Mouse (Mus musculus): ENCODE data around the gene Mia.

The Mia gene

DNA sequence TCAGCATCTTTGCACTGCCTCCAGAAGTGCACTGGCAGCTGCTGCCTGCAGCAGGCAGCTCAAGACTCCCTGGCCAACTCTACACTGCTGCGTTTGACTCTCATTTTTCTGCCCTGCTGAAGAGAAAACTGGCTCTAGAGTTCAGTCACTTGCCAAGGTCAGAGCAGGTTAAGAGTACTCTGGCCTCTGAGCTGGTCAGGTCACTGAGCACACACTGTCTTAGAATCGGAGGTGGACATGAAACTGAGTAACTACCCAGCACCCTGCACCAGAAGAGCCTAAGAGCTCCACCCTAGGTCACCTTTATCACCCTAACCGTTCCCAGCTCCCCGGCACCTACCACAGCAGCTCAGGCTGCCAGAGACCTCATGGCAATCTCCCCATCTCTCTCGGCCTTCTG lies 5.0 kb upstream of the Mia start:
- no peak for DNase-seq (ENCODE audit: low read depth, low spot score)

DNA sequence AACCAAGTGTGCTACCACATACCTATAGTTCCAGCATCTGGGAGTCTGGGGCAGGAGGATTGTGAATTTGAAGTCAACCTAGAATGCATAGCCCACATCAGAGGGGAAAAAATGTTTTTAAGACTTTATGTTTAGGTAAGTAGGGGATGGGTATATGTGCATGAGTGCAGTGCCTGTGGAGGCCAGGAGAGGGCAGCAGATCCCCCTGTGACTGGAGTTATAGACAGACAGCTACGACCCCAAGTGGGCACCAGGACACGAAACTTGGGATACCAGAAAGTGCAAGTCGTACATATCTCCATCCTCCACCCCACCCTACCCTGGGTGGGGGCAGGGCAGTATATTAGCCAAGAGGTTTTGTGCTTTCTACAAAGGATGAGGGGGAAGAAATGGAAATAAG lies 4.0 kb upstream of the Mia start:
- peak; percentile 89 for DNase-seq (ENCODE audit: low read depth, low spot score)

GRCm38 (mm10) chr7:27182498-27182897 lies 1.5 kb upstream of the Mia start:
- no peak for DNase-seq (ENCODE audit: low read depth, low spot score)

DNA sequence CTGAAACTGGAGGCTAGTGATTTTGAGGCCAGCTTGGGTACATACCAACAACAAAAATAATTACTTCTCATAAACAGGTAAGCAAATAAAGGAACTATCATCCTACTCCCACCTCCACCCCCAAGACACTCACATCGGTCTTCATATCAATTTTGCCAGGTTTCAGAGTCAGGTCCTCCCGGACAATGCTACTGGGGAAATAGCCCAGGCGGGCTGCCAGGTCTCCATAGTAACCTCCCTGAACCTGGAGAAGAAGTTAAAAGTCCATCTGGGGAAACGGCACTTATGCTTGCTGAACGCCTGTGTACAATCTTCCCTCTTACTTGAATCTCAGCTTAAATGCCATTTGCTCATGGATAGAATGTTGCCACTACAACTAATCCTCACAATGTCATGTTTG lies 921 bp downstream of the Mia start:
- no peak for DNase-seq (ENCODE audit: low read depth, low spot score)

GRCm38 (mm10) chr7:27179217-27179918 lies 1.6 kb downstream of the Mia start:
- peak; percentile 51 for DNase-seq (ENCODE audit: low read depth, low spot score)

- DNase-seq (ENCODE audit: low read depth, low spot score) = peak; percentile 100
Measured at GRCm38 (mm10) chr7:27178324-27179216, 2.4 kb downstream of the Mia start, which contains the start of gene Rab4b. TSS of gene Rab4b (minus strand) at chr7:27178896.

DNA sequence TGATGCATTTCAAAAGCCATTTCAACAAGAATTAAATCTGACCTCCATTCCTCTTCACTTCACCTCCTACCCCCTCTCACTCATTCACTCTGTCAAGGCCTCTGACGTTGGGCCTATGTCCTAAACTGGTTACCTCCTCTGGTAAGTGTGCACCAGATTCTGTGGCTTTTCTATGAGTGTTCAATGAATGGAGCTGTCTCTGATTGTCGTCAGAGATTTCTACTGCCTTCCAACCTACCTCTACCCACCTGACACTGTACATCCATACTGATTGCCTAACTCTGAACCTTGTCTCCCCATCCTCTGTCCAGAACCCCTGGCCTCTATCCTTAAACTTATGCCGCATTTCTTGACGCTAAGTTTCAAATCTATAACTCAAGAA lies 3.0 kb downstream of the Mia start:
- DNase-seq (ENCODE audit: low read depth, low spot score) = no peak

GRCm38 (mm10) chr7:27174896-27175295 lies 6.1 kb downstream of the Mia start:
- no peak for DNase-seq (ENCODE audit: low read depth, low spot score)

DNA sequence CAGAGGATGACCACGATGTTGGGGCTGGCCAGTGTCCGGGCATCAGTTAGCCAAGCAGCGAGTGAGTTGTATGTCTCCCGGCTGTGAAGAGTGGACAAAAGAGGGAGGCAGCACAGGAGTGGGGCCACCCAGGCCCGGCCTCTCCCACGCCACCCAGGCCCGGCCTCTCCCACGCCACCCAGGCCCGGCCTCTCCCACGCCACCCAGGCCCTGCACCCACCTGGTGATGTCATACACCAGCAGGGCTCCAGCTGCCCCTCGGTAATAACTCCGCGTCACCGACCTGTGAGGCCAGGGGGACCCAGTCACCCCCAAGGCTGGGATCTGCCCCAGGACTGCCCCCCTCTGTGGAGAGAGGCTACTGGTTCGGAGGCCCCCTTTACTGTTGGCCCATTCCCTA lies 6.5 kb downstream of the Mia start:
- DNase-seq (ENCODE audit: low read depth, low spot score) = no peak

GRCm38 (mm10) chr7:27170981-27171380 lies 10.0 kb downstream of the Mia start:
- no peak for DNase-seq (ENCODE audit: low read depth, low spot score)

- no peak for DNase-seq (ENCODE audit: low read depth, low spot score)
Measured at GRCm38 (mm10) chr7:27168371-27168770, 12.6 kb downstream of the Mia start.

DNA sequence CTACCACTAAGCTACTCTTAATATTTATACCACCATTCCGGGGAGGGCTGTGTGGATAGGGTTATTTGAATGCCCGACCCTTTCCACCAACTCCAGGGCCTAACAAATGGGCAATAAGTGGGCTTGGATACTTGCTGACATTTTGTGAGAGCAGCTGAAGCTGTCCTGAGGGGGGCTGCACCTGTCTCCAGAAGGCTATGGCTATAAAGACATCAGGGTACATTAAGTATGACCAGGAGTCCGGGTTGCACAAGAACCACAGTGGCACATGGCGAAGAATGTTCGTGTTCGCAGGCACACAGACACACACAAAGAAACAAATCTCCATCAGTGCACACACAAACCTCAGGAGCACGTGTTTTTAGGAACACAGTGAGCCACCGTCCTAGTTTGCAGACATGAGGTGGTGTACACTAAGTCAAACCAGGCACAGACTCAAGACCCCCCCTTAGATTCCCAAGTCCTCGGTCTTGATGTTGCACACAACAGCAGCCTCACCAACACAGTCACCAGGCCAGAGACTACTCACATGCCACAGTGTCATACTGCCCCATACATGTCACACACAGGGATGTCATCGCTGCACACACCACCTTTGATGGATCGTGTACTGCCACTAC lies 13.4 kb downstream of the Mia start:
- DNase-seq (ENCODE audit: low read depth, low spot score) = no peak

GRCm38 (mm10) chr7:27166614-27167474 lies 14.1 kb downstream of the Mia start, which contains the start of gene Egln2:
TSS of gene Egln2 (minus strand) at chr7:27166802.
- DNase-seq (ENCODE audit: low read depth, low spot score) = peak; percentile 95

GRCm38 (mm10) chr7:27166229-27166613 lies 14.7 kb downstream of the Mia start:
- peak; percentile 84 for DNase-seq (ENCODE audit: low read depth, low spot score)

- no peak for DNase-seq (ENCODE audit: low read depth, low spot score)
Measured at GRCm38 (mm10) chr7:27165696-27166095, 15.3 kb downstream of the Mia start.

GRCm38 (mm10) chr7:27165007-27165655 lies 15.8 kb downstream of the Mia start:
- DNase-seq (ENCODE audit: low read depth, low spot score) = no peak

- peak; percentile 80 for DNase-seq (ENCODE audit: low read depth, low spot score)
Measured at GRCm38 (mm10) chr7:27164112-27164947, 16.6 kb downstream of the Mia start.

DNA sequence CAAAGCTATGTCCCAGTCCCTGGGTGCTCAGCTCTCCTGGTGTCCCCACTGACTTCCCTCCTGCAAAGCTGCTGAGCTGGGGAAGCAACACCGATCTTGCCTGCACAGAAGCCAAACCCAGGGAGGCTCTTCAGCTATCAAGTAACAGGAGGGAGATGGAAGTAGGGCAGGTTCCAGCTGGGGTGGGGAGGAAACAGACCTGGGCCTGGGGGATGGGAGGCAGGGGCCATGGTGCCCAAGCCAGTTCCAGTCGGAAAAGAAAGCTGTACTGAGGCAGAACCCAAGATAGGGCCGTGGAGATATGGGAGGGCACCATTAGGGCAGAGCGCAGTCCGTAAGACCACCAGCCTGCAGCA lies 17.5 kb downstream of the Mia start:
- no peak for DNase-seq (ENCODE audit: low read depth, low spot score)

DNA sequence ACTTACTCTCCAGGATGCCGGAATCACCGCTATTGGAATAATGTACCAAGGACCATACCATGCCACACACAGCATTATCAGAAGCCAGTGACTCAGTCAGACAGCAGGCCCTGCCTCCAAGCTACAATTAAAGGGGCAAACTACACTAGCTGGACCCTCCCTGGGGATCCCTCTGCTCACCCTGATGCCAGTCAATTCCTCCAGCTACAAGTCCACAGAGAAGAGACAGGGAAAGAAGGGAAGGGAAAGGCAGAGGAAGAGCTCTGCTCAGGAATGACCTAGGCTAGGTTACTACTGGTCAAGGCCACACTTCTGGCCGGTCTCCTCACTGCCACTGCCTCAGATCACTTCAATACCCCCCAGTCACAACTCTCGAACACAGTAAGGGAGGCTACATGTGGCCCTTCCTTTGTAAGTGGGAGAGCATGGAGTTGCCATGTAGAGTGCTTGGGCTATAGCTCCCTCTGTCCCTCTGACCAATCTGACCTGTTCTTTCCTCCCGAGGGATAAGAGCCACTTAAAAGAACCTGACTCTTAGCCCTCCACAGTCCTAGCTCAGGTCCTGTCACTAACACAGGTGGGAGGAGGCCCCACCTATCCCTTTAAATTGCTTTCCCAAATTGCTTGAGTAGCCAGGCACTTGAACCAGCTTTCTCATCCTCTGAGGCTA lies 18.0 kb downstream of the Mia start:
- DNase-seq (ENCODE audit: low read depth, low spot score) = no peak

GRCm38 (mm10) chr7:27161744-27162143 lies 19.2 kb downstream of the Mia start:
- DNase-seq (ENCODE audit: low read depth, low spot score) = no peak
